Mouse (Mus musculus) hindbrain, embryonic 13.5 days (tissue): ENCODE results near the gene Nrxn3. TPM values are rescaled to one million over a fixed set of nuclear protein-coding genes. Genes with fewer than 3 reads are reported as not detected.

Experiments
- ATAC-seq: fragments of 200-750 bp; cut with Nextera tagmentation; 2 replicates; pipeline ENCODE4 v1.8.0; 2017; ENCODE audit warnings: moderate TSS enrichment; ENCODE audit not compliant: low FRiP score
- H3K27ac ChIP-seq: fragments of 300-500 bp; sonication (generic); 2 replicates; pipeline ENCODE4 v1.5.1; 2015; ENCODE audit warnings: inconsistent platforms, mild to moderate bottlenecking, moderate library complexity
- H3K27me3 ChIP-seq: fragments of 300-500 bp; sonication (generic); 2 replicates; pipeline ENCODE4 v1.6.1; 2015; ENCODE audit warnings: mild to moderate bottlenecking, inconsistent platforms
- H3K36me3 ChIP-seq: fragments of 300-500 bp; sonication (generic); 2 replicates; pipeline ENCODE4 v1.6.1; 2015; ENCODE audit warnings: mild to moderate bottlenecking, inconsistent platforms
- H3K4me1 ChIP-seq: fragments of 300-500 bp; sonication (generic); replicated peaks from 2 replicates; pipeline ENCODE4 v1.6.1; 2015; ENCODE audit warnings: inconsistent platforms
- H3K4me2 ChIP-seq: fragments of 300-500 bp; sonication (generic); 2 replicates; pipeline ENCODE4 v1.6.1; 2015; ENCODE audit warnings: inconsistent platforms, mild to moderate bottlenecking, moderate library complexity
- H3K4me3 ChIP-seq: fragments of 300-500 bp; sonication (generic); 2 replicates; pipeline ENCODE4 v1.5.1; 2015; ENCODE audit warnings: mild to moderate bottlenecking, inconsistent platforms
- H3K9ac ChIP-seq: fragments of 300-500 bp; sonication (generic); 2 replicates; pipeline ENCODE4 v1.6.1; 2015; ENCODE audit warnings: mild to moderate bottlenecking, inconsistent platforms
- H3K9me3 ChIP-seq: fragments of 300-500 bp; sonication (generic); 2 replicates; pipeline ENCODE4 v1.6.1; 2016; ENCODE audit warnings: inconsistent platforms
- WGBS: fragments of 180-500 bp; shearing (Covaris S2); methylation state at CpG from one replicate; pipeline ENCODE4 v1.1.7; 2015; 5-methylcytosine and 5-hydroxymethylcytosine counted together
- polyA plus RNA-seq: library from polyadenylated mRNA; unstranded; fragments of >200 nt; fragmentation: Nextera tagmentation; extraction: Ambion mirVana; gene quantifications from 2 replicates; pipeline ENCODE4 v1.2.1, GENCODE M21; 2015

The Nrxn3 gene
- polyA plus RNA-seq, 1 experiment from 2014 or later: 92.1 TPM

DNA sequence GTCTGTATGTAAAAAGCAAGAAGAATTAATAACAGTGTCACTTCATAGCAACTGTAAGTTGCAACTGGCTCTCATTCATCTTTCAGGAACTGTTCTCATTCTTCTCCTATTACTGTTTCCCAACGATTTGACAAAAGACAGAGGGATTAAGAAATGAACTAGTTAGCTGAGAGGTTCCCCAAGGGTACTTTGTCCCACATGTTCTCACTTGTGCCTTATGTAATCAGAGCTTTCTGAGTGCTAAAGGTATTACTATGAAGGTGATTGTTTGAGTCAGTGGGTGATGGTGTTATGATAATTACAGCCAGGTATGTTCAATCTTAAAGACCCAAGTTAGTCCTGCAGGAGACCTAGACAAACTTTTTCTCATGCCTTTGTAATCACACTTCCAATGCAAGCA, 918.8 kb downstream of the Nrxn3 start:
- no peak overlapping the region for H3K4me3 ChIP-seq
- H3K9ac ChIP-seq: no peak overlapping the region
- no peak overlapping the region for H3K4me2 ChIP-seq
- no peaks in the 10 kb centered on the region for H3K36me3 ChIP-seq
- no peak overlapping the region for H3K27ac ChIP-seq
- peaks cover 3% of the 10 kb centered on the region; the same call in 1 of the 2 replicates for H3K4me1 ChIP-seq
- no peaks in the 10 kb centered on the region for H3K27me3 ChIP-seq
- H3K9me3 ChIP-seq: no peaks in the 10 kb centered on the region
- 31% methylated on average over 1 of the region's 1 CpGs for WGBS
- no peak for ATAC-seq

- Histone ChIP-seq H3K4me3 (no peak overlapping the region), H3K4me2 (no peak overlapping the region), H3K9me3 (no peaks in the 10 kb centered on the region), H3K4me1 (no peaks in the 10 kb centered on the region), H3K36me3 (no peaks in the 10 kb centered on the region), H3K27ac (no peak overlapping the region), H3K9ac (no peak overlapping the region), H3K27me3 (no peaks in the 10 kb centered on the region)
- ATAC-seq: no peak
- 81% methylated on average over 2 of the region's 2 CpGs for WGBS
Observed at GRCm38 (mm10) chr12:89653211-89653610, 930.5 kb downstream of the Nrxn3 start.

- H3K27me3 ChIP-seq: no peaks in the 10 kb centered on the region
- H3K27ac ChIP-seq: no peak overlapping the region
- peak; percentile 80; the same call in 1 of the 2 replicates for ATAC-seq
- H3K9me3 ChIP-seq: no peaks in the 10 kb centered on the region
- no peaks in the 10 kb centered on the region for H3K36me3 ChIP-seq
- H3K9ac ChIP-seq: no peak overlapping the region
- no peak overlapping the region for H3K4me3 ChIP-seq
- WGBS: 48% methylated on average over 3 of the region's 3 CpGs
- H3K4me1 ChIP-seq: peaks cover 9% of the 10 kb centered on the region
- H3K4me2 ChIP-seq: no peak overlapping the region
Observed at GRCm38 (mm10) chr12:89661219-89661618, 938.5 kb downstream of the Nrxn3 start.

GRCm38 (mm10) chr12:89668856-89669255, 946.2 kb downstream of the Nrxn3 start:
- no peaks in the 10 kb centered on the region for H3K4me1 ChIP-seq
- ATAC-seq: no peak
- H3K27me3 ChIP-seq: no peaks in the 10 kb centered on the region
- 70% methylated on average over 2 of the region's 2 CpGs for WGBS
- H3K27ac ChIP-seq: no peak overlapping the region
- no peak overlapping the region for H3K4me2 ChIP-seq
- no peaks in the 10 kb centered on the region for H3K9me3 ChIP-seq
- H3K9ac ChIP-seq: no peak overlapping the region
- no peak overlapping the region for H3K4me3 ChIP-seq
- H3K36me3 ChIP-seq: no peaks in the 10 kb centered on the region

DNA sequence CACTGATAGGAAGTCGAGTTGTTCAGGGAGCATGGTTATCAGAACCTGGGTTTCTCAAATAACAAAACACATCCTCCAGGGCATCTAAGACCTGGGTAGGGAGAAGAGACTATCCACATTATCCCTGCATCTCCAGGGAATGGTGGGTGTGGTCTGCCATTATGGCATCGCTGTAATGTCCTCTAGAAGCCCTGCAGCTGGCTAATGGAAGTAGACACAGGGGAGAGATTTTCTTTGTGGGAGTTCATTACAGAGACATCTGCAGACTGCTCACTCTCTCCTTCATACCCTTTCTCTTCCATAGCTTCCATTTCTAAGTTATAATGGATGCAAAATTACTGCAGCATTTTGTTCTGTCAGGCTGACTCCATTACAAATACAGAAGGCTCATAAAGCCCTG, 950.1 kb downstream of the Nrxn3 start:
- 63% methylated on average over 2 of the region's 2 CpGs for WGBS

DNA sequence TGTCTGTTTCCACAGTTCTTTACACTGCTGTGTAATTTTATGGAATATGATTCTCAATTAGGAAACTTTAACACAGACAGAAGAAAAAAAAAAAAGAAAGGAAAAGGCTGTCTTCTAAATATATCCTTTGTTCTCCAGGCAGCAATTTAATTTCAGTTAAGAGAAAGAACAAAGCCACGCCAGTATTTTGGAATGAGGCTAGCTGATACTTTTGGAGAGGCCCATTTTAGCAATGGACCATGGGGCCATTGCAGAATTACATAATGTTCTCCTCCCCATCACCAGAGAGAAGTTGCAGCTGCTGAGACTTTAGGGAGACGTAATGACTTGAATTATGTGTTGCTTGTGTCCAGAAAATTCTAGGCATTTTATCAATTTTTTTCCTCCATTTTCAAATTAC, 963.0 kb downstream of the Nrxn3 start:
- ATAC-seq: no peak
- 86% methylated on average over 2 of the region's 2 CpGs for WGBS
- Histone ChIP-seq H3K9me3 (no peaks in the 10 kb centered on the region), H3K4me1 (no peaks in the 10 kb centered on the region), H3K27ac (no peak overlapping the region), H3K9ac (no peak overlapping the region), H3K4me3 (no peak overlapping the region), H3K36me3 (no peaks in the 10 kb centered on the region), H3K27me3 (no peaks in the 10 kb centered on the region), H3K4me2 (no peak overlapping the region)

More for the DNA sequence above, 950.1 kb downstream of the Nrxn3 start:
- Histone ChIP-seq H3K27me3 (no peaks in the 10 kb centered on the region), H3K27ac (no peak overlapping the region), H3K4me3 (no peak overlapping the region), H3K4me1 (no peaks in the 10 kb centered on the region), H3K36me3 (no peaks in the 10 kb centered on the region), H3K9me3 (no peaks in the 10 kb centered on the region), H3K4me2 (no peak overlapping the region), H3K9ac (no peak overlapping the region)
- no peak for ATAC-seq

- Histone ChIP-seq H3K27me3 (no peaks in the 10 kb centered on the region), H3K4me2 (no peak overlapping the region), H3K27ac (no peak overlapping the region), H3K9ac (no peak overlapping the region), H3K4me3 (no peak overlapping the region), H3K4me1 (no peaks in the 10 kb centered on the region), H3K36me3 (no peaks in the 10 kb centered on the region), H3K9me3 (no peaks in the 10 kb centered on the region)
- ATAC-seq: no peak
- WGBS: 94% methylated on average over 7 of the region's 7 CpGs
Observed at GRCm38 (mm10) chr12:89689086-89689485, 966.4 kb downstream of the Nrxn3 start.

GRCm38 (mm10) chr12:89699469-89699868, 976.8 kb downstream of the Nrxn3 start:
- Histone ChIP-seq H3K27ac (peak overlapping the region; percentile 50; the same call in 1 of the 2 replicates), H3K9ac (no peak overlapping the region), H3K9me3 (no peaks in the 10 kb centered on the region), H3K4me3 (no peak overlapping the region), H3K36me3 (no peaks in the 10 kb centered on the region), H3K4me2 (no peak overlapping the region), H3K27me3 (no peaks in the 10 kb centered on the region), H3K4me1 (peaks cover 9% of the 10 kb centered on the region)
- 6% methylated on average over 4 of the region's 4 CpGs for WGBS
- ATAC-seq: no peak

DNA sequence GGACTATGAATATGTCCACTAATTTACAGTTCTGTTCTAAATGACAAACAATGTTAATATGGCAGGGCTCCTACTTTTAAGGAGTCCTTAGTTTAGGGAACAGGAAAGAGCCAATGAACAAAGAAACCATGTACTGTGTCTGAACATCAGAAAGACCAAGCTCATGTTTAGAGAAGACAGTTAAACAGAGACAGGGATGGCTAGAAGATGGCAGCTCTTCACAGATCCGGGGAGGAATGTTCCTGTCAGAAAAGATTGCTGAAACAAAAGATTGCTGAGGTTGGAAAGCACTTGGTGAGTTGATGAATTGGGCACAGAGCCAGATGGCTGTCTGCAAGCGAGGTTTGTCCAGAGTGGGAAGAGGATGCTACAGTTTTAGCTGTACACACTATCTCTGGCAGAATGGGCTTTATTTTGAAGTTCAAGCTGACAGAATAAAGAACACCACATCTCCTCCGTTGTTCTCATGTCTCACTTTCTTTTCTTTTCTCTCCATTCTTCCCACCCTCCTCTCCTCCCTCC, 978.3 kb downstream of the Nrxn3 start:
- H3K4me1 ChIP-seq: peaks cover 9% of the 10 kb centered on the region
- H3K4me2 ChIP-seq: no peak overlapping the region
- ATAC-seq: no peak
- no peaks in the 10 kb centered on the region for H3K9me3 ChIP-seq
- H3K36me3 ChIP-seq: no peaks in the 10 kb centered on the region
- H3K9ac ChIP-seq: no peak overlapping the region
- H3K27me3 ChIP-seq: no peaks in the 10 kb centered on the region
- H3K27ac ChIP-seq: no peak overlapping the region
- WGBS: 50% methylated on average over 3 of the region's 3 CpGs
- H3K4me3 ChIP-seq: no peak overlapping the region

DNA sequence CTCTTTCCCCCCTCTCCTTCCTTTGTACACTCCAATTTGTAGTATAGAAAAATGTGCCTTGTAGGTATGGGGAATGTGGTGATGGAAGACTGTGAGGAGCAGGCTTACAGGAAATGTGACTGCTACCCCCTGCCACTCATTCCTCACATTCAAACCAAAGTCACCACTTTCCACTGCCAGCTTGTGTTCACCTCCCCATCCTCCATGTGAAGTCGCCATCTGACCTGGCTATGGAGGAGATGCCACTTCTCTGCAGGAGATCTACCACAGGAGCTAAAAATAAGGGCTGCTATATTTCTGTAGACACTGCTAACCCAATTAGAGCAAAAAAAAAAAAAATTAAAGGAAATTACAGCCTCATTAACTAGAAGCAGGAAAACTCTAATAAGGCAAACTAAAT, 980.3 kb downstream of the Nrxn3 start:
- Histone ChIP-seq H3K9ac (no peak overlapping the region), H3K4me2 (no peak overlapping the region), H3K27me3 (no peaks in the 10 kb centered on the region), H3K9me3 (no peaks in the 10 kb centered on the region), H3K36me3 (no peaks in the 10 kb centered on the region), H3K4me1 (peaks cover 9% of the 10 kb centered on the region), H3K27ac (no peak overlapping the region), H3K4me3 (no peak overlapping the region)
- WGBS: 81% methylated on average over 1 of the region's 1 CpGs
- no peak for ATAC-seq

- H3K27me3 ChIP-seq: no peaks in the 10 kb centered on the region
- H3K27ac ChIP-seq: no peak overlapping the region
- no peak overlapping the region for H3K4me3 ChIP-seq
- no peaks in the 10 kb centered on the region for H3K4me1 ChIP-seq
- 73% methylated on average over 4 of the region's 4 CpGs for WGBS
- no peaks in the 10 kb centered on the region for H3K9me3 ChIP-seq
- H3K36me3 ChIP-seq: no peaks in the 10 kb centered on the region
- no peak overlapping the region for H3K9ac ChIP-seq
- no peak overlapping the region for H3K4me2 ChIP-seq
- ATAC-seq: no peak
Observed at GRCm38 (mm10) chr12:89707913-89708312, 985.2 kb downstream of the Nrxn3 start.

GRCm38 (mm10) chr12:89710459-89710858, 987.8 kb downstream of the Nrxn3 start:
- Histone ChIP-seq H3K36me3 (no peaks in the 10 kb centered on the region), H3K27me3 (no peaks in the 10 kb centered on the region), H3K4me1 (no peaks in the 10 kb centered on the region), H3K4me3 (no peak overlapping the region), H3K9me3 (no peaks in the 10 kb centered on the region), H3K27ac (no peak overlapping the region), H3K4me2 (no peak overlapping the region), H3K9ac (no peak overlapping the region)
- no peak for ATAC-seq
- WGBS: 92% methylated on average over 5 of the region's 5 CpGs

DNA sequence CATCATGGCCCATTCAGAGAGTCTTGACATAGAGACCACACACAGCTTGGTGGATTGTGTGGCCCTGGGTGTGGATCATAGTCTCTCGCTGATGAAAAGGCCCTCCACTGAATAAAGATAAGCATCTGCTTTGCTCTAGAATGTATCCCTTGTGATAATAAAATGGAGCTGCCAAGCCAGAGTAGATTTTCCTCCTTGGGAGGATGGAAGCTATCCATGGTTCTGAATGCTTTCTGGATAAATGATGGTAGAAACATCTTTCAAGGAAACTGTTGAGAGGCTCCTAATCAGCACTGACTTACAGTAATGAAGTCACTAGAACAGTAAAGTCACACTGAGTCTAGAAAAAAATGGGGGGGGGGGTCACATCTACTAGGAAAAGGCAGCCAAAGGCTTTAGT, 989.1 kb downstream of the Nrxn3 start:
- no peak for ATAC-seq
- Histone ChIP-seq H3K4me3 (no peak overlapping the region), H3K9me3 (no peaks in the 10 kb centered on the region), H3K36me3 (no peaks in the 10 kb centered on the region), H3K4me1 (no peaks in the 10 kb centered on the region), H3K4me2 (no peak overlapping the region), H3K27ac (no peak overlapping the region), H3K27me3 (no peaks in the 10 kb centered on the region), H3K9ac (no peak overlapping the region)
- 97% methylated on average over 1 of the region's 1 CpGs for WGBS
